Mouse (Mus musculus): ENCODE data around the gene Mtcl1. TPM values are rescaled to one million over a fixed set of nuclear protein-coding genes. Genes with fewer than 3 reads are reported as not detected.
"Not testable (repeated sequence)": the region's sequence is repeated elsewhere in the genome, so short reads cannot be mapped to it uniquely, and the experiment has no call there.

Mtcl1 gene
- polyA plus RNA-seq, 1 experiment = not detected

DNA sequence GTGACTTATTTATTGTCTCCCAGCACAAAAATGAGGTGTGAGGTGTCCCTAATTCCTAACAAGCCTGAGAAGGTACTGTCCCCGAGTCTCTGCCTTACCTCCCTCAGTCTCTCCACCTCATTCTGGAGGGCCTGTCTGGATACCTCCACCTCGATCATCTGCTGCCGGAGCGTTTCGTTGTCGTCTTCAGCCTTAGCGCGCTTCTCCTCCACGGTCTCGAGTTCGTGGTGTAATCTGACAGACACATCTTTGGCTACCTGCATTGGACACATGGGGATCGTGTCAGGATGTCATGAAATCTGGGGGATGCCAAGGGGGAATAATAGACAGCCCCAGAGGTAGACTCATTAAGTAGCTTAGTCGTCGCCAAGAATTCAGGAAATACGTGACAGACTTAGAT lies 13.6 kb downstream of the Mtcl1 start:
- Histone ChIP-seq H3K4me3 (replicated peaks) (no peak overlapping the region), H3K9me3 (no peaks in the 10 kb centered on the region), H3K27me3 (replicated peaks) (peaks cover 8% of the 10 kb centered on the region), H3K36me3 (replicated peaks; ENCODE audit: low read length) (no peaks in the 10 kb centered on the region), H3K4me1 (no peaks in the 10 kb centered on the region)
- TF ChIP-seq GATA1 (IDR thresholded peaks at IDR 0.05; ENCODE audit: borderline replicate concordance, low read length) = no peak
- TF ChIP-seq FLI1 (IDR thresholded peaks at IDR 0.05; ENCODE audit: low read length) = no peak

DNA sequence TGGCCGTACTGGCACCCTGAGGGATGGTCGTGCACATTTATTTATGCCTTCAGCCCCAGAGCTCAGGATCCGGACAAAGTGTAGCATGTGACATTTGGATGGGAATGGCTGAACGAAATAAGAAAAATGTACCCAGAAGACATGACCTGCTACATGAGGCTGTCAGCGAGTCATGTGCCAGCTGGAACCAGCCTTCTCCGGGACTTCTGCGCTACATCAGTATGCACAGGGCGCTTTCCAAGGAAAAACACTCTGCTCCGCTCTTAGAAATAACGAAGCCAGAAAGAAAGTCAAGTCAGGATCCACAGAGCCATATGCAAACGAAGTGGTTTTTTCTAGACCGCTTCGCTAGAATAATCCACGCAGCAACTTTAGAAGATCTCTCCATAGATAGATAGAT lies 14.5 kb downstream of the Mtcl1 start:
- H3K4me1 ChIP-seq = no peaks in the 10 kb centered on the region
- TF ChIP-seq GATA1 (IDR thresholded peaks at IDR 0.05; ENCODE audit: borderline replicate concordance, low read length) (no peak), FLI1 (IDR thresholded peaks at IDR 0.05; ENCODE audit: low read length) (no peak)
- H3K9me3 ChIP-seq = no peaks in the 10 kb centered on the region
- H3K27me3 ChIP-seq (replicated peaks) = peaks cover 4% of the 10 kb centered on the region
- no peak overlapping the region for H3K4me3 ChIP-seq (replicated peaks)
- H3K36me3 ChIP-seq (replicated peaks; ENCODE audit: low read length) = no peaks in the 10 kb centered on the region

- Histone ChIP-seq H3K27me3 (replicated peaks) (peaks cover 4% of the 10 kb centered on the region), H3K36me3 (replicated peaks; ENCODE audit: low read length) (no peaks in the 10 kb centered on the region), H3K4me1 (no peaks in the 10 kb centered on the region), H3K9me3 (no peaks in the 10 kb centered on the region), H3K4me3 (replicated peaks) (no peak overlapping the region)
- TF ChIP-seq GATA1 (IDR thresholded peaks at IDR 0.05; ENCODE audit: borderline replicate concordance, low read length) (no peak), FLI1 (IDR thresholded peaks at IDR 0.05; ENCODE audit: low read length) (no peak)
Observed at GRCm38 (mm10) chr17:66434566-66434965, 15.0 kb downstream of the Mtcl1 start.

DNA sequence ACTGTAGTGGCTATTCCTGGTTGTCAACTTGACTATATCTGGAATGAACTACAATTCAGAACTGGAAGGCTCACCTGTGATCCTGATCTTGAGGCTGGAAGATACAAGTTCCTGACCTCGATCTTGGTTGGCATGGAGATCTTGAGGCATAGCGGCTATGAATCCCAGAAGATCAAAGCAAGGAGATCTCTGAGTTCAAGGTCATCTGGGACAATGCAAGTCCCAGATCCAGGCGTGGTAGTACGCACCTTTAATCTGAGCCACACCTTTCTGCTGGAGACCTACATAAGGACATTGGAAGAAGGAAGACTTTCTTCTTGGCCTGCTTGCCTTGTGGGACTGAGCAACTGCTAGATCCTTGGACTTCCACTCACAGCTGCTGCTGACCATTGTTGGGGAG lies 24.9 kb downstream of the Mtcl1 start:
- not testable (repeated sequence) for H3K9me3 ChIP-seq; H3K4me1 ChIP-seq; H3K27me3 ChIP-seq (replicated peaks); H3K36me3 ChIP-seq (replicated peaks; ENCODE audit: low read length); H3K4me3 ChIP-seq (replicated peaks)

GRCm38 (mm10) chr17:66419421-66419820 lies 30.1 kb downstream of the Mtcl1 start:
- no peak overlapping the region for H3K4me3 ChIP-seq (replicated peaks)
- H3K36me3 ChIP-seq (replicated peaks; ENCODE audit: low read length) = no peaks in the 10 kb centered on the region
- no peaks in the 10 kb centered on the region for H3K9me3 ChIP-seq
- no peak for TF ChIP-seq FLI1 (IDR thresholded peaks at IDR 0.05; ENCODE audit: low read length)
- peaks cover 17% of the 10 kb centered on the region for H3K27me3 ChIP-seq (replicated peaks)
- peaks cover 5% of the 10 kb centered on the region for H3K4me1 ChIP-seq

- Histone ChIP-seq H3K9me3 (0 out of 2 replicates have a peak, but pooled peaks cover under 1% of the 10 kb centered on the region), H3K4me3 (replicated peaks) (no peak overlapping the region), H3K36me3 (replicated peaks; ENCODE audit: low read length) (no peaks in the 10 kb centered on the region), H3K4me1 (peaks cover 5% of the 10 kb centered on the region), H3K27me3 (replicated peaks) (peaks cover 19% of the 10 kb centered on the region)
- no peak for TF ChIP-seq FLI1 (IDR thresholded peaks at IDR 0.05; ENCODE audit: low read length)
- no peak for TF ChIP-seq GATA1 (IDR thresholded peaks at IDR 0.05; ENCODE audit: borderline replicate concordance, low read length)
Observed at GRCm38 (mm10) chr17:66417748-66418147, 31.8 kb downstream of the Mtcl1 start.

GRCm38 (mm10) chr17:66417329-66417728 lies 32.2 kb downstream of the Mtcl1 start:
- H3K4me1 ChIP-seq = peaks cover 5% of the 10 kb centered on the region
- no peak for TF ChIP-seq FLI1 (IDR thresholded peaks at IDR 0.05; ENCODE audit: low read length)
- no peak for TF ChIP-seq GATA1 (IDR thresholded peaks at IDR 0.05; ENCODE audit: borderline replicate concordance, low read length)
- H3K9me3 ChIP-seq = 0 out of 2 replicates have a peak, but pooled peaks cover 4% of the 10 kb centered on the region
- peaks cover 19% of the 10 kb centered on the region for H3K27me3 ChIP-seq (replicated peaks)
- no peaks in the 10 kb centered on the region for H3K36me3 ChIP-seq (replicated peaks; ENCODE audit: low read length)
- H3K4me3 ChIP-seq (replicated peaks) = no peak overlapping the region

DNA sequence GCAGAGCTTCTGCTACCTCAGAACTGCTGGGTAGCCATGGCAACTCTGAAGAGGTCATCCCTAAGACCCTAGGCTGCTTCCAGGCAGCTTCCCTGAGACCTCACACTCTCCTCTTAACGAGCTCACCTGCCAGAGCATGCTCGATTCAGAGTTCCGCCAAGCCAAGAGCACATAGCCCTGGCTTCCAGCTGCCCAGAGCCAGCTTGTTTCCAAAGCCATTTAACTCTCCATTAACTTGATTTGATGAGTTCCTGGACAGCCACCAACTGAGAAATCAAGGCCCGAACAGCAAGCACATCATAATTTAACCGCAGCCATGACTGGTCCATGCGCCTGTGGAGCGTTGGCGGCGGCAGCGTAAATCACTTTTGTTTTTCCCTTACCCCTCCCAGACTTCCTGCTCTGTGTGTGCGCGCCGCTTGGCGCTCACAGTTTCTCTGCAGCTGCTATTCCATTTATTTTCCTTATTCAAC lies 32.7 kb downstream of the Mtcl1 start:
- peak overlapping the region; percentile 67 for H3K4me3 ChIP-seq (replicated peaks)

GRCm38 (mm10) chr17:66416436-66416835 lies 33.1 kb downstream of the Mtcl1 start:
- Histone ChIP-seq H3K9me3 (peaks cover 8% of the 10 kb centered on the region; the same call in 1 of the 2 replicates), H3K4me1 (peaks cover 5% of the 10 kb centered on the region), H3K4me3 (replicated peaks) (no peak overlapping the region), H3K36me3 (replicated peaks; ENCODE audit: low read length) (no peaks in the 10 kb centered on the region), H3K27me3 (replicated peaks) (peaks cover 19% of the 10 kb centered on the region)
- TF ChIP-seq FLI1 (IDR thresholded peaks at IDR 0.05; ENCODE audit: low read length) (no peak), GATA1 (IDR thresholded peaks at IDR 0.05; ENCODE audit: borderline replicate concordance, low read length) (no peak)

More for the DNA sequence above, 32.7 kb downstream of the Mtcl1 start:
- Histone ChIP-seq H3K9me3 (peaks cover 8% of the 10 kb centered on the region; the same call in 1 of the 2 replicates), H3K27me3 (replicated peaks) (peaks cover 19% of the 10 kb centered on the region), H3K36me3 (replicated peaks; ENCODE audit: low read length) (no peaks in the 10 kb centered on the region), H3K4me1 (peaks cover 5% of the 10 kb centered on the region)
- no peak for TF ChIP-seq FLI1 (IDR thresholded peaks at IDR 0.05; ENCODE audit: low read length)
- no peak for TF ChIP-seq GATA1 (IDR thresholded peaks at IDR 0.05; ENCODE audit: borderline replicate concordance, low read length)

DNA sequence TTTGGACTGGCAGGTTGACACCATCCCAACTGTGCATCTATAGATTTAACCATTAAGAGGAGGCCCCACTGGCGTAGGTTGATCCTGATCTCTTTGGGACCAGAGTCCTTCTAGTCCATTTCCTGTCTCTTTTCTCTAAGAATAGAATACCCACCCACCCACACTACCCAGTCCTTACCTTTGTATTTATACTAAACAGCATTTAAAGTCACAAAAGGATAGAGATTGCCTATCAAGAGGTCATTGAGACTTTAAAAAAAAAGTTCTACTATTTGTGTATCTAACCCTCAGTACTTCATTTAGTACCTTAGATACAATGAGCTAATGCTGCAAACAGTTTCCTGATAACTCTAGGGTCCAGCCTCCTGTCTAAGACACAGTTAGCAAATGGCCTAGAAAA lies 35.2 kb downstream of the Mtcl1 start:
- H3K4me3 ChIP-seq (replicated peaks) = no peak overlapping the region
- H3K36me3 ChIP-seq (replicated peaks; ENCODE audit: low read length) = no peaks in the 10 kb centered on the region
- peaks cover 5% of the 10 kb centered on the region for H3K4me1 ChIP-seq
- H3K27me3 ChIP-seq (replicated peaks) = peaks cover 19% of the 10 kb centered on the region
- H3K9me3 ChIP-seq = peaks cover 8% of the 10 kb centered on the region; the same call in 1 of the 2 replicates
- no peak for TF ChIP-seq GATA1 (IDR thresholded peaks at IDR 0.05; ENCODE audit: borderline replicate concordance, low read length)
- no peak for TF ChIP-seq FLI1 (IDR thresholded peaks at IDR 0.05; ENCODE audit: low read length)
